Mouse (Mus musculus): ENCODE measurements around the gene Dhx15.
"Not testable (repeated sequence)": the region's sequence is repeated elsewhere in the genome, so short reads cannot be mapped to it uniquely, and the experiment has no call there.

Gene Dhx15

GRCm38 (mm10) chr5:52190371-52191179 is at the start of gene Dhx15:
Dhx15 (minus strand) TSS chr5:52190514.
- DNase-seq = peak; percentile 94

DNA sequence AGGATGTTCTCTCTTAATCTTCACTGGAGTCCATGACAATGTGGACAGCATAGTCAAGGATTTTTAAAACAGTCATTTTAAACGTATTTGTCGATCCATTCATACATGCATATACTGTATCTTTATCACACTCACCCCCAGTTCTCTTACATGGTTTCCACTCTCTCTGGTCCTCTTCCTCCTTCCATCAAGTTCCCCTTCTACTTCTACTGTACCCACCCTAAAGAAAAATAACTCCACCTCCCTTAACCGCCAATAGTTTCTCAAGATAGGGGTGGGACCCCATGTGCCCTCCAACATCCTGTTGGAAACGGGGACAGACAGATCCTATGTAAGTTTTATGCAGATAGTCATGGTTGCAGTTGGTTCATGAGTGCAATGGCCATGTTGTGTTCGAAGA is 48.6 kb upstream of the Dhx15 start:
- no peak for DNase-seq

DNA sequence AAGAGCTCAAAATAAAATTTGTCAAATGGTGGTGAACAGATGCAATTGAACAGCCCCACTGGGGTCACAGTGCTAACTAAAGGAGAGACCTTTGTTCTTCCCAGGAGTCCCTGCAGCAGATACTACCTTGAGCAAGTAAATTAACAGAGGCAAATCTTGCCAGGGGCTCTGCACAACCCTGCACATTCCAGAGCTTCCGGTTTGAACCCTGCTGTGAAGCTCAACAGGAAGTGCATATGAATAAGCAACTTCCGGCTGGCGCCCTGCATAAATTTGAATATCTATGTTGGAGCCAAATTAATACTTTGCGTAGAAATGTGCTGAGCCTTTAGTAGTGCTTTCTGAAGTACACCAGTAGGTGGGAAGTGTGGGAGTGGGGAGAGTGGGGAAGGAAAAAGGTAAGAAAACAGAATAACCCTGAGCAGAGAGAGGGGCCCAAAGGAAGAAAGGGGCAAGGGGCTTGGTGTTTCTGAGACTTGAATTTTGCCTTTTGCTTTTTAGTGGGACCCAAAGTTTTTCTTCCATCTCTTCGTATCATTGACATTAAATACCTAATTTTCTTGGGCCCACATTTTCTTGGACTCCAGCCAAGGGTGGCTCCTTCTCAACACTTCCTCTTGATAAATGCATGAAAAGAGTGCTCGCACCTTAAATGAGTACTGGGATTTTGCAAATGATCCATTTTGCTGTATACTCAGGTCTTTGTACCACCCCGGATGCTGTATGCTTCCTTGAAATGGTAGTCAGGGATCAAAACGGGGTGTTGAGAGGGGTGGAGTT is 47.8 kb upstream of the Dhx15 start:
- peak; percentile 9 for DNase-seq

GRCm38 (mm10) chr5:52236585-52236984 is 46.3 kb upstream of the Dhx15 start:
- not testable (repeated sequence) for DNase-seq

- no peak for DNase-seq
These were observed 44.3 kb upstream of the Dhx15 start for GRCm38 (mm10) chr5:52234570-52234969.

GRCm38 (mm10) chr5:52233891-52234290 is 43.6 kb upstream of the Dhx15 start:
- DNase-seq = no peak

- DNase-seq = no peak
These were observed 42.3 kb upstream of the Dhx15 start for GRCm38 (mm10) chr5:52232611-52233010.

DNA sequence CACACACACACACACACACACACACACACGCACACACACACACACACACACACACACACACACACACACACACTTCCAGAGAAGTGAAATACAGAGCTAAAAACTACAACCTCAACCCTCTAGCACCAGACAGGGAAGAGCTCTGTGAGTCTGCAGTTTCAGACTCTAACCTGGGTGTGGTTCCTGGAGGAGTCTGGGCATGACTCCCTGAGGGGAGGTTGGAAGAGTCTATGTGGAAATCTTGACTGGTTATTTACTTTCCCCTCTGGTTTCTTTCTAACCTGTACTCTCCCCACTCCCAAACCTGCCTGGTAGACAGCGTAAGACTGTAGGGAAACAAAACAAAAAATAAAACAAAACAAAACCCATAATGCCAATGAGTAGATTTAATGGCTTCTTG is 41.9 kb upstream of the Dhx15 start:
- no peak for DNase-seq

DNA sequence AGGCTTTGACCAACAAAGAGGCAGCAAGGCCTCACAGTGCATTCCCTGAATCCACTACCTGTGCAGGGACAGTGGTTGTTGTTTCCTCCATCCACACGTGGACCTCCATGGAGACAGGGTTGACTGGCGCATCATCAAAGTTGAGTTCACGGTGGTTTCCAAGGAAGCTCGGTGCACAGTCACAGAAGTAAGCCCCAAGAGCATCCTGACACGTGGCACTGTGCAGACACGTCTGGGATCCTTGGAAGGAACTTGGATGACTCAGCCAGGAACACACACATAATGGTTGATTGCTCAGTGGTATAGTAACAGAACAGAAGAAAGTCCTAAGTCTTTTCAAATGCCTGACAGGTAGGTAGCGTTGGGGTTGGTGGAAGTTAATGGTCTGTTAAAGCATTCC is 40.2 kb upstream of the Dhx15 start:
- DNase-seq = no peak

DNA sequence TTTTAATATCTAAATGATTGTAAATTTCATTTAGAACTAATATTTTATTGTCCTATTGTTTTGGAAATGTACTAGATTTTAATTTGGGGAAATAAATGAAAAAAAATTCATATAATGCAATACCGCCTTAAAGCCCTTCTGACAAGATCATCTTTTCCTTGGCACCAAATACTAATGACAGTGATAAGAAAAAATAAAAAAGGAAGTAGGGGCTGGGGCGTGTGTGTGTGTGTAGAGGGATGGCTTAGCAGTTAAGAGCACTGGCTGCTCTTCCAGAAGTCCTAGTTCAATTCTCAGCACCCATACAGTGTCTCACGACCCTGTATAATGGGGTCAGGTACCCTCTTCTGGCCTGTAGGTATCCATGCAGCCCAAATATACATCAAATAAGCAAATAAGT is 36.4 kb upstream of the Dhx15 start:
- no peak for DNase-seq

DNA sequence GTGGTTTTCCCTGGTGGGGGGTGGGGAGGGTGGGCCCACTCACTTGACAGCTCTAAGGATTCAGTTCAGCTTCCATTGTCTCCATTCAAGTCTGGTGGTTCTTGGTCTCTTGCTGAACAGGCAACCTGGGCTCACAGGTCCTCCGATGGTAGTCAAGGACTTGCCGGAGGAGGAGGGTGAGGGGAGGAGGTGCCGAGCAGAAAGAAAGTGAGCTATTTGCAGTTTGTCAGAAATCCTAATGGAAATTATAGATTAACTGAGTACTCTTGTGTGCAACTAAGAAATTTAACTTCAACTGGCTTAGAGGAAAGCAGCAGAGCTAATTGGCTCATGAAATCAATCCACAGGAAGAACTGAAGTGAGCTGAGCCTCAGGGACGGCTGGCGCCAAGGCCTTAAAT is 31.3 kb upstream of the Dhx15 start:
- no peak for DNase-seq

DNA sequence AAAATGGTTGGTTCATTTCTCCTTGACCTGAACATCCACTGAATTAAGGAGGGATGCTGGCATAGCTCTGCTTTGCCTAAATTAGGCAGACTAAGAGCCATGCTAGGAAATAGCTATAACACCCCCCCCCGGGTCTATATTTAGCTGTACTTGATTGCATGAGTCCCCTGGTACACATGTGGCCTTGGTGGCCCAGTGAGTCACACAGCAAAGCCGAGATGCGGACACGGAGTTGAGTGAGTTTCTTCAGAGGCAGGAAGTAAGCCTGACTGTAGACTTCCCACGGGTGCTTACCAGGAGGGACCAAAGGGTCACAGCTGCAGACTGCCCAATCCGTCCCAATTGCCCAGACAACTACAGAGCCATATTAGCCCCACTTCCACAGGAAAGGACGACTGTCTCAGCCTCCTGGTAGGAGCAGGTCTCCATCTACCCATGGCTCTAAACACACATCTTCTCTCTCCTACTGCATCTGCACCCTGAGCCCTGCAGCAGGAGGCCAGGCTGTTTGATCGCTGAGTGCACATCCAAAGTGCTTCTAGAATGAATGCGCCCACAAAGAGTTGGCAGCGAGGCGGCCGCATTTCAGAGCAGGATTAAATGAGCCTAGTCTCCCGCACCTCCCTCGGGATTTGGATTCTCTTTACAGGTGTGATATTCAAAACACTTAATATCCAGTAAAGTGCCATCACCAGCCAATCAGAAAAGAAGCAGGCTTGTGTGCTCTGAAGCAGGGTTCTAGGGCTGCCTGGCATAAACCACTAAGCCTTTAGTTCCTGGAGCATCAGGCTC is 29.9 kb upstream of the Dhx15 start:
- no peak for DNase-seq

- no peak for DNase-seq
These were observed 27.9 kb upstream of the Dhx15 start for GRCm38 (mm10) chr5:52218238-52218637.

DNA sequence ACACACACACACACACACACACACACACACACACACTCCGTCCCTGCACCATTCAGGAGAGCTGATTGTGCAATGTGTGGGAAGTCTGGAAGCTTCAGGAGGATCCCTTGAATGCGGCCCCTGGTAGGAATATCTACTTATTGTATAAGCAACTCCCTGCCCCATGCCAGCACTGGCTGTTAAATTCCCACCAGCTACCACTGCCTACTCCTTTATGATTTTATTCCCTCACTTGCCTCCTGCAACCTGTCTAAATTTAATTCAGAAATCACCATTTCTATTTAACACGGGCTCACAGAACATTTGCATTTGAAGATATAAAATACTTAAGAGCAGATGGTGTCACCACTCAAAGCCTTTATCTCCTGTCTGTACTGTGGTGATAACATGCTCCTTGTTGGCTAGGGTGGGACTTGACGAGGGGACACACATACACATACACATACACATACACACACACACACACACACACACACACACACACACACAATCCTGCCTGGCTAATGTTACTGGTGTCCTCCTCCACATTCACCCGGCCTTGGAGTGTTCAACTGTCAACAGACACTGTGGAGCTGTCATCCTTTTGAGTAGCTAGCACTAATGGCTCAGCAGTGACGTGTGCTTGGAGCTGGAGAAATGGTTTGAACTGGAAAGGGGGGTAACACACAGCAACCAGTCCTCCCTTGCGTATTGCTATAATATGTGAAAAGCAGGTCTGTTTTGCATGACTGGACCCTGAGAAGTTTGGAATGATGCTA is 23.0 kb upstream of the Dhx15 start:
- DNase-seq = no peak

- peak; percentile 16 for DNase-seq
These were observed 810 bp upstream of the Dhx15 start for GRCm38 (mm10) chr5:52191180-52191468.

DNA sequence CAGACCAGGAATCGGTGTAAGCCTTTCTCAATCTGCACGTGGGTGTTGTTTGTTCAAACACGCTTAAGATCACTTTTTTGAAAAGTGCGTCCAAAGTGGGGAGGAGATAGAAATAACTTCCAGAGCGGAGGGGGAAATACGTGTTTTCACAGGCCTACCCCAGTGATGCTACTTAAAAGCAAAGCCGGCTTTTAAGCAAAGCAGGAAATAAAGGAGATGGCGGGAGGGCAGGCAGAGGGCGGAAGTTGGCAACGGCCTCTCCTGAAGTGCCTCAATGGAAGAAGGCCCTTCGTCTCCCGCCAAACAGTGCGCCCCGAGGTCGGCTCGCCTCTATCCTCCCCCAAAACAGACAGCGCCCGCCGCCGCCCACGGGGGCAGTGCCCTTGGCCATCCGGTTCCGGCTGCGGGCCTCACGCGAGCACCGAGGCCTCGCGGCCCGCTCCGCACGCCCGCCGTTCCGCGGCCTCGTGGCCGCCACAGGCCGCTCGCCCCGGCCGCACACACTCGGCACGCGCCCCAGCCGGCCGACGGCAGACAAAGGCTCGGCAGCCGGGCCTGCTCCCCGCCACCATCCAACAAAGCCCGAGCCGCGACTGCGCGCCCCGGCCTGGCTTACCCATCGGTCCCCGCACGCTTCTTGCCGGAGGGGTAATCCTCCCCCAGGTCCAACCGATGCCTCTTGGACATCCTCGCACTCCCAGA is 499 bp downstream of the Dhx15 start:
- peak; percentile 81 for DNase-seq

- no peak for DNase-seq
These were observed 2.1 kb downstream of the Dhx15 start for GRCm38 (mm10) chr5:52188206-52188605.

DNA sequence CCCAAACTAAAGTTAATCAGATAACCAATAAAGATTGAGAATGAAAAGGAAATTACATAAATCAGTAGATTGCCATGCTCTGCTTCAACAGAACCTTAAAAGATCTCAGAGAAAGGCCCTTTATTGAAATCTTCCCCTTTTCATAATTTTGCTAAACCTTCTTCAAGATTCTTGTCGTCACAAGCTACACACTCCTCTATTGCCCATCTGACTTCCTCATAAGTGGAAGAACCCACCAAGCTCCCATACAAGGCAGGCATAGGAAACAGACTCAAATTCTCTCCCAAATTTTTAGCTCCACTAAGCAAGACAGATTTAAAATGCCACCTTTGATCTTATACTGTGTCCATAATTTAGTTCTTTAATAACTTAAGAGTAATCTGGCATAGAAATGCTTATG is 13.0 kb downstream of the Dhx15 start:
- no peak for DNase-seq

DNA sequence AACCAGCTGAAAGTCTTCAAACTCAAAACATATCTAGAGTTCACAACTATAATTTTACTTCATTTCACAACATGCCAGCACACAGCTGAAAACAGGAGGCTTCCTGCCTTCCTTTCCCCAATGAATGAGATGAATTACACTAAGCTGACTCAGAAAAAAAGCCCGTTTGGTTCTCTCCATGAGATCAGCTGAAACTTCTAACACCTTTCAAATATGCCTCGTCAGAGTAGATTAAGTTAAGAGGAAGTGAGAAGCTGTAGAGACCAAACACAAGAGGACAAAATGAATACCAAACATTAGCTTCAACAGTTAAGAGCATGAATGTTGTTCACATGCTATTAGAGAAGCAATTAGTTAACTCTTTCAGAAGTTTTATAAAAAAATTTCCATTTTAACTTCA is 21.8 kb downstream of the Dhx15 start:
- no peak for DNase-seq

DNA sequence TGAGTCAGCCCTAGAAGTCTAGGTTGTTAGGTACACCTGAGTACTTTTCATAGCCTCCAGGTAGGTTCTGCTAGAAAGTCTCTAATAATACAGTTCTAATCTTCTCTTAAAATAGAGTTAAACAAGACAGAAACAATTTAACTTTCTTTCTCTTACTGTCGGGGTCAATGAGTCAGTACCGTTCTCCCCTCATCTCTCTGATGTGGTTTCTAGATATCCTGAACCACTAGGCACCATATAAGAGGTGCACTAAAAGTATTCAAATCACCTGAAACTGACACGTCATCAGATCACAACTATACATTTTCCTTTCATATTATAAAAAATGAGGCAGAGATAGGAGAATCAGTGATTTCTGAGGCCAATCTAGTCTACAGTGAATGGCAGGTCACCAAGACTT is 41.2 kb downstream of the Dhx15 start:
- DNase-seq = no peak

GRCm38 (mm10) chr5:52147141-52147540 is 43.2 kb downstream of the Dhx15 start:
- DNase-seq = no peak

DNA sequence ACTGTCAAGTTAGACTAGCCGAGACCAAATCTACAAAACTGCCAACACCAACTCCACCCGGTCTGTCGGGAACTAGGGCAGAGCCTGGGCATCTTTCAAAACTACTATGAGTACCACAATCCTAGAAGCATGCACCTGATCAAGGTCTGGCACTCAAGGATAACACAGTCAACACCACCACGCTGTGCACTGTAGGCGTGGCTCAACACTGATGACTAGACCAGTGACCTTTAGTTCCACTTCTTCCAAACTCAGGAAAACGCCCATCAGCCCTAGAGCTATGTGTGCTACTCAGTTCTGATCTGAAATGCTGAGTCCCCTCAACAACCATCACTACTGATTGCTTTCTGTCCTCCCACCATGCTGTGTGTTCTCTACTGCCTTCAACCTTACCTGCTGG is 44.6 kb downstream of the Dhx15 start:
- DNase-seq = no peak

Data from thymus, postnatal 4 days (tissue).